Mouse (Mus musculus): ENCODE measurements at regions not wholly inside any gene's neighbourhood (a gene's known extent, or its start where the extent isn't known, plus 50 kb on each side); places are given as distances from the start of the nearest gene placed in this dataset.

DNA sequence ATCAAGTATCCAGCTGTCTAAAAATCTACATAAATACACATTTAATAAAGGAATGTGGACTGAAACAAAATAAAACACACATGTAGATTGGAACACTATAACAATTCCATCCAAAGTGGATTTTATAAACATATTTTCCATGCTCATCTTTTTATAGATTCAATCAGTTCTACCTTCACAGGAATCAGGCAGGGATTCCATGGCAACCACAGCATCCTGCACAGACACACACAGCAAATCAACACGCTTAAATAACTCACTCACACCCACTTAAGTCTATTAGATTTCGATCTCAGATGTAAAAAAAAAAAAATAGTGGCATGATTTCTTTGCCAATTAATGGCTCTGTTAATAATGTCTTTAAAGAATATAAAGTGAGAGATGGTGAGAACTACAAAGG lies 151.2 kb upstream of the Kcnip4 start:
- no peak for TF ChIP-seq GATA1 (IDR thresholded peaks at IDR 0.05; ENCODE audit: low read length)

DNA sequence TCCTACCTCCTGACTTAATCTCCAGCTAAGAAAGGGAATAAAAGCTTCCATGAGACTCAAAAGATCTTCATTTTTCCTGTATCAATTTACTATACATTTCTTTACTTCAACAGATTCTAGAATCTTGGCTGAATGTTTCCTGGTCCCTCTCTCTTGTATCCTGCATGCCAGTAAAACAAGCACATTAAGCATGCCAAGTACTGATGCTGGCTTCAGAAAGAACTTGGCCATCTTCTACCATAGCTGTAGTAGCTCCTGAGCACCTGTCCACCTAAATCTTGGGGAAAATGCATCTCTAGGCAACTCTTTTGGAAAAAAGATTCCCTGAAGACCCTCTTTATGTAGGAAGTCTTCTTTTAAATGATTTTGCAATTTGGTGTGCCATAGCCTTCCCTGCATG lies 140.5 kb upstream of the Kcnip4 start:
- TF ChIP-seq GATA1 (IDR thresholded peaks at IDR 0.05; ENCODE audit: low read length) = no peak

DNA sequence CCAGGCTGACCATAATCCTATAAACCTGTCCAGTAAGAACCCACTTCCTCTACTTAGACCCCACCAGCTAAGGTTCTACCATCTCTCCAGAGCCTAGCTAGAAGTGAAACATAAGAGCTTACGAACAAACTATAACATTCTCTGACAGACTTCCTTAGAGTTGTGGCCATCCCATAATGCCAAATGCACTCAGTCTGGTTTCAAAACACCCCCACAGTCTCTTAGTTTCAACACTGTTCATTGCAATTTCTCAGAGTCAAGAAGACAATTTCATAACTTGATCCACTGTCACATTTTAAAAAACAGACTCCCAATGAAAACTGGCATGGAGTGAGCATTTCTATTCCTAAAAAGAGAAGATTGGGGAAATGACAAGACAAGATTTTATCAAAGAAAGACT lies 139.2 kb upstream of the Kcnip4 start:
- TF ChIP-seq GATA1 (IDR thresholded peaks at IDR 0.05; ENCODE audit: low read length) = no peak

DNA sequence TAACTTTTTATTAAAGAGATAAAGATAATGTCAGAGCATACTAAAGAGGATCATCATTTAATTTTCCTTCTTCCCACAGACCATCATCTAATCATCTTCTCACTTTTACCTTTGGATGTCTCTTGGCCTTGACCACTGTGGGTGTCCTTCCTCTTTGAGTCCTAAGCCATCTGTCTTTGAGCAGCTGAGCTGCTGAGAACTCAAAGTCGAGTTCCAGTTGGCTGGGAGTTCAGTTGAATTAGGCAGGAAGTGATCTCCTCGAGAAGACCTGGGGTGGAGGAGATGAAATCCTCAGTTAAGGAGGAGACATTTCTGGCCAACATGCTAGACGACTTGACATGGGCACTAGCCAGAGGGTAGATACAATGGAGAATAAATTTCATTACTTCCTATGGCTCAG lies 137.4 kb upstream of the Kcnip4 start:
- no peak for TF ChIP-seq GATA1 (IDR thresholded peaks at IDR 0.05; ENCODE audit: low read length)

DNA sequence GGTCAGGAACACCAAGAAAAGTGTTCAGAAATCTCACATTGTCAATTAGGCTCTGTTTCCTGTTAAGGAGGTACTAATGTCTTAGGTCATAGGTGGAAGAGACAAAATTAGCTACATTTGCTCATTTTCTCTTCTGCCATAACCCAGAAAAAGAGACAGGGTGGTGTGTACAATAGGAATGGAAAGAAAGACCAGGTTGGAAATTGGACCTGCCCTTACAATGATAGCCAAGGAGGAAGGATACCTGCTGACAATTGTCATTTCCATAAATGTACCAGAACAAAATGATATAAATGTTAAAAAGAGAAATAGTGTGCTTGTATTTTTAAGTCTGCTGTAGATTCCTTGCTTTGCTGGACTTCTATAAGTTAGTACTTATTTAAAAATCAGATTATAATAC lies 135.9 kb upstream of the Kcnip4 start:
- TF ChIP-seq GATA1 (IDR thresholded peaks at IDR 0.05; ENCODE audit: low read length) = no peak

DNA sequence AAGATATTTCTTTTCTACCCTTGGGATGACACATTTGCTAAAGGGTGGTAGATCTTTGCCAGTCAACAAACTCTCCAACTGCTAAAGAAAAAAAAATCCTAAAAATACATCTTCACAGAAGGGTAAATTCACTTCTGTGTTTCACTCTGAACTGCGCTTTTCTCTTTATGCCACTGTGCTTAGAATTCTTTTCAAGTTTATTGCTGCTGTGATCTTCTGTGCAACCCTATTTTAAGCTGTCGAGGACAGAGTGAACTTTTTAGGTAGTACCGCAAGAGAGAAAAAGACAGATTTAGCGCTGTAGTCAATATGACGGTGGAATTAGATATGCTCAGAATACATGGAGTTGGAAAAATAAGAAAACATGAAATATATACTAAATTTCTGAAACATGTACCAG lies 126.2 kb upstream of the Kcnip4 start:
- TF ChIP-seq GATA1 (IDR thresholded peaks at IDR 0.05; ENCODE audit: low read length) = no peak

DNA sequence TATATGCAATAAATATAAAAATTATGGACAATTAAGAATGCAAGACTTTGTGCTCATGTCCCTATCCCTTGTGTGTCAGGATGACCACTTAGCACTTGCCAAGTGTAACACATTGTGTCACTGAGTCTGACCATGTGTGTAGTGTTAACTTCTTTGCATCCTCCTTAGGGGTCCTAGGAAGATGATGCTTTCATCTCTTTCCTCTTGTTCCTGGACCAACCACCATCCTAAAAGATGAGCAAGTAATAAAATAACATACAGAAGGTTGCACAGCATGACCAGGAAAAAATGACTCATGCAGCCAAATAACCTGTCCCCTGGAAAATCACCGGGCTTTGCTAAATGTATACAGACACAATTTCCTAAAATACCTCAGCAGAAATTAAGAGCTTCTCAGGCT lies 121.1 kb upstream of the Kcnip4 start:
- TF ChIP-seq GATA1 (IDR thresholded peaks at IDR 0.05; ENCODE audit: low read length) = no peak

DNA sequence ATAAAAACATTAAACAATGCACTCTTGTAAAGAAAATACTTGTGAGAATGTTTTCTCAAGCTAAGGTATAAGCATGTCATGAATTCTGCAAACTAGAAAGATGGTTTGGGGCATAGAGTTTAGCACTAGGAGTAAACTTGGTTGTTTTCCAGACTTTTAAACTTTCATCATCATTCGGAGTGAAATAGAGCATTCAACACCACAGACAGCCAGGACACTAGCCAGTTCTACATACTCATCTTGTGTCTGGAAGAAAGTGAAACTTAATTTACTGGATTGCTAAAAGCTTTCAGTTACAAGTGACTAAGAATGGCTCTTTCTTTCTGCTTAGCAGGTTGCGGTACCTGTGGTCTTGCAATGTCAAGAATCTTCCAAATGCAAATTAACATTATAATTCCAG lies 119.9 kb upstream of the Kcnip4 start:
- no peak for TF ChIP-seq GATA1 (IDR thresholded peaks at IDR 0.05; ENCODE audit: low read length)

DNA sequence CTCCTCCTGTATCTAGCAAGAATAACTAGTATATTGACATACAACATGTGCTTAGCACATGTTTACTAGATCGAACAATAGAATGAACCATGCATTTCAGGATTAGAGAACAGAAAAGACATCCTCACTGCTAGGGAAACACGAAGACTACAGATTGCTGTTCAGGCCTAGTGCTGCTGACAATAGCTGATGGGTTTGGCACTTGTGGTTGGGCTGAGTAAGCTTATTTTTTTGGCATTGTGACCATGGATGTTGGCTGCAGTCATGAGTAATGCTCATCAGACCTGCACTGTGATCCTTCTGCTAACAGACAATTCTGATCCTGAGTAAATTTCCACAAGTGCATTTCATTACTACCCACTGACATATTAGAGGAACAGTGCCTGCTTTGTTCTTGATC lies 117.7 kb upstream of the Kcnip4 start:
- no peak for TF ChIP-seq GATA1 (IDR thresholded peaks at IDR 0.05; ENCODE audit: low read length)

DNA sequence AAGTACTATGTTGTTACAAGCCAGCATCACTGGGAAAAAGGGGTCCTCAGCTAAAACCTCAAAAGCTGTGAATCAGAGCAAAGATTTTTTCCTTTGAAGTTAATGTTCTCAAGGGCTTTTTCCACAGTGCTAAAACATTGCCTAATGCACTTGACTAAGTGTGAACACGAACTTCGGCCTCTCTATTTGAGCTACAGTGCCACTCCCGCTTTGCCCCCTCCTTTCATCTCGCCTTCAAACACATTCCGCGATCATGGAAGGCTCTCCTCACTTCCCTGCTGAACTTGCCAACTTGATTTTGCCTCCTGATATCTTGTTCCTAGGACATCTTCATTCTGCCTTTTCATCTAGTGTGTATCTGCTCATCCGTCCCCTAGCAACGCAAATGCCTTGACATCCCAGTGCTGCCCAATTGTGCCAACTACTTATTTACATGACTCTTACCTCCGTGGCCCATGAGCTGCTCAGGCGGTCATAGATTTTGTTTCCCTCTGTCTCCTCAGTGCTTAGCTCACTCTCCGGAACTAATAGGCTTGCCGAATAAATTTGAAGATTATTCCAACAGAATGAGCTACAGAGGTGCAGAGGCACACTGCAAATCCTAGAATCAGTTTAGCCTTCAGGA lies 116.6 kb upstream of the Kcnip4 start:
- TF ChIP-seq GATA1 (IDR thresholded peaks at IDR 0.05; ENCODE audit: low read length) = no peak

DNA sequence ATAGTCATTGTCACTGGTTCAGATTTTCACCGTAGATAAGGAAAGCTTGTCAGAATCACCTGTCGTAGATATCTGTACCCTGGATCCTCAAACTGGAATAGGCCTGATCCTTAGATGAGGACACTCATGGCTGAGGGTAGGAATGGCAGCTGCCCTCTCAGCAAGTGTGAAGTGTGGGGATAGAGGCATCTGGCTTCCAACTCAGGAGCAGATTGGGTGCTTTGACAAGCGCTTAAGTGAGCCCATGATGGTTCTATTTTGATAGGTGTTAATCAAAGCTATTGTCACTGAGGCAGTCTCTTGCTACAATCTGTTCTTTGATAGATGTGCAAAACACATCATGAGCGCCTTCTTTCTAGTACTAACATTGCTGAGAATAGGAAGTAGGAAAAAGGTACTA lies 114.9 kb upstream of the Kcnip4 start:
- no peak for TF ChIP-seq GATA1 (IDR thresholded peaks at IDR 0.05; ENCODE audit: low read length)

DNA sequence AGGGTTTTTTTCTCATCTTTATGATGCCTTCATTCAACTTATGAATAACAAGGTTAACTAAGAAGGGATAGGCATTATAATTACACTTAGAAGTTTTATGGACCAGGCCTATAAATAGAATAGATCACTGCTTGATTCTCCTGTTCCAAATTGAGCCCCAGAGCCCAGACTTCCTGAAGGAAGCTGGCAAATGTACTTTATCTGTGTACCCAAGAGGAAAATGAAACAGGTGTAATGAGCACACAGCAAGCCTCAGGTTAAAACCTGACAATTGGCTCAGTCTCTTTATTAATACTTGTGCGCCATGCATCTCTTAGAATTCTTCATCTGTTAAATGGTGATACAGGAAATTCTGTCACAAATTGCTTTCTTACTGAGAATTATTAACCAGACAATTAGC lies 95.4 kb upstream of the Kcnip4 start:
- TF ChIP-seq GATA1 (IDR thresholded peaks at IDR 0.05; ENCODE audit: low read length) = no peak

DNA sequence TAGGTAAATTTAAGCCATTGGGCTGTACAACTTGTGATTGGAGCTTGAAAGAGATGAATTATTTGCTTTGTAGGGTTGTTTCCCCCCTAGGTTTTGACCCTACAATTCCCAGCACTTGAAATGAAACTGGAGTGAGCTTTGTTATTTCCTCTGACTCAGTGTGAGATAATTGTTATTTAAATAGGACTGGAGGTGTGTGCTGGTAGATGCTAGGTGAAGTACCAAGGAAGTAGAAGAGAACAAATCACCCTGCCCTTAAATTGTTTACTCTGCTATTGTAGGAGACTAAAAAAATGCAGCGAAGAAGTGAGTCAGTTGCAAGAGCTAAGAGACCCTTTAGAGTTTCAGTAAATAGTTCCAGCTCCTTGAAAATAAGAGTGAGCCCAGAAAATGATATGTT lies 82.1 kb upstream of the Kcnip4 start:
- TF ChIP-seq GATA1 (IDR thresholded peaks at IDR 0.05; ENCODE audit: low read length) = no peak

DNA sequence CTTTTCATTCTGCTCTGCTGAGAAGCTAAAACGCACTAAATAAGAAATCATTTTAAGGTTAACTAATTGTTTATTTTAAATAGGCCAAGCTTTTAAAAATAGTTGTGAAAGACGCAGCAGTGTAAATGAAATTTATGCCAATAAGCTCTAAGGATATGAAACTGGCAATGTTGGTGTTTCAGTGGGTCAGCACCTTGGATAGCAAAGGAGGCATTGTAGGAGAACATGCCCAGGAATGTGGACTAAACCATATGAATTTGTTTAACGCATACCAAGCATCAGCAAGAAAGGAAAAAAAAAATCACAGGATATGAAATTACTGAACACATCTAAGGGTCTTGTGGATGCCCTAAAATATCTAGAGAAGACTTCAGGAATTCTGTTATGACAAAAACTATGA lies 56.1 kb upstream of the Kcnip4 start:
- TF ChIP-seq GATA1 (IDR thresholded peaks at IDR 0.05; ENCODE audit: low read length) = no peak

DNA sequence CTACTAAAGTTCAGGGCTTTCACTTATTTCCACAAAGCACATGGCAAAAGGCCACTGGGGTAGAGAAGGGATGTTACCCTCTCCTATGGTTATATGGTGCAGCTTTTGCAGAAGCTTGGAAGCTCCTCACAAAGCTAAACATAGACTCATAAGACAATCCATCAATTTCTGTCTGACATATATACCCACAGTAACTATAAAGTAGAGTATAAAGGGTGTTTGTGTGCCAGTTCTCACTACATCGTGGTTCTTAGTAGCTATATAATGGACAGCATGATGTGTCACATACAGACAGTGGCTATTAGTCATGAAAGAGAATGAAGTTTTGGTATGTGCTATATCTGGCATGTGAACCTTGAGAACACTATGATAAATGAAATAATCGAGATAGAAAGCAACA lies 51.2 kb upstream of the Kcnip4 start:
- TF ChIP-seq GATA1 (IDR thresholded peaks at IDR 0.05; ENCODE audit: low read length) = no peak
